Mouse (Mus musculus): Measurements from ENCODE around the gene Mrpl54. TPM values are rescaled to one million over a fixed set of nuclear protein-coding genes. Genes with fewer than 3 reads are reported as not detected.
A peak's percentile ranks its signal among the peaks of the same experiment; 100 is the strongest.

Gene Mrpl54
- polyA plus RNA-seq, 1 experiment from 2014 or later = 216 TPM

- no peak for DNase-seq (ENCODE audit: low spot score)
These were observed 5.7 kb downstream of the Mrpl54 start for GRCm38 (mm10) chr10:81261025-81261424.

GRCm38 (mm10) chr10:81259225-81259884 lies 7.4 kb downstream of the Mrpl54 start:
- DNase-seq (ENCODE audit: low spot score) = no peak

GRCm38 (mm10) chr10:81257158-81258039 lies 9.3 kb downstream of the Mrpl54 start:
- peak; percentile 52 for DNase-seq (ENCODE audit: low spot score)

- no peak for DNase-seq (ENCODE audit: low spot score)
These were observed 11.8 kb downstream of the Mrpl54 start for GRCm38 (mm10) chr10:81254886-81255285.

GRCm38 (mm10) chr10:81252424-81253419 lies 14.0 kb downstream of the Mrpl54 start, which contains the start of gene Matk:
Gene Matk, plus strand, starts transcription at chr10:81252935.
- peak; percentile 53 for DNase-seq (ENCODE audit: low spot score)

GRCm38 (mm10) chr10:81249442-81249841 lies 17.3 kb downstream of the Mrpl54 start:
- peak; percentile 43 for DNase-seq (ENCODE audit: low spot score)

- DNase-seq (ENCODE audit: low spot score) = peak; percentile 73
These were observed 18.9 kb downstream of the Mrpl54 start for GRCm38 (mm10) chr10:81247804-81248203.

- no peak for DNase-seq (ENCODE audit: low spot score)
These were observed 21.6 kb downstream of the Mrpl54 start for GRCm38 (mm10) chr10:81245166-81245565.

GRCm38 (mm10) chr10:81244595-81244994 lies 22.1 kb downstream of the Mrpl54 start:
- DNase-seq (ENCODE audit: low spot score) = peak; percentile 79

- DNase-seq (ENCODE audit: low spot score) = no peak
These were observed 22.6 kb downstream of the Mrpl54 start for GRCm38 (mm10) chr10:81244146-81244545.

GRCm38 (mm10) chr10:81242021-81242420 lies 24.7 kb downstream of the Mrpl54 start:
- peak; percentile 77 for DNase-seq (ENCODE audit: low spot score)

GRCm38 (mm10) chr10:81240876-81241275 lies 25.9 kb downstream of the Mrpl54 start:
- peak; percentile 84 for DNase-seq (ENCODE audit: low spot score)

GRCm38 (mm10) chr10:81238618-81239017 lies 28.1 kb downstream of the Mrpl54 start:
- no peak for DNase-seq (ENCODE audit: low spot score)

GRCm38 (mm10) chr10:81236471-81237268 lies 30.1 kb downstream of the Mrpl54 start:
- DNase-seq (ENCODE audit: low spot score) = no peak

GRCm38 (mm10) chr10:81234206-81234605 lies 32.5 kb downstream of the Mrpl54 start:
- no peak for DNase-seq (ENCODE audit: low spot score)

GRCm38 (mm10) chr10:81233226-81233585 lies 33.5 kb downstream of the Mrpl54 start:
- DNase-seq (ENCODE audit: low spot score) = no peak

- peak; percentile 92 for DNase-seq (ENCODE audit: low spot score)
These were observed 34.0 kb downstream of the Mrpl54 start, which contains the start of gene Zfr2 for GRCm38 (mm10) chr10:81232580-81233225. Gene Zfr2, plus strand, starts transcription at chr10:81233155.

GRCm38 (mm10) chr10:81231436-81231835 lies 35.3 kb downstream of the Mrpl54 start:
- no peak for DNase-seq (ENCODE audit: low spot score)

GRCm38 (mm10) chr10:81230438-81231332 lies 36.0 kb downstream of the Mrpl54 start, which contains the start of gene Atcay:
Gene Atcay, minus strand, starts transcription at chr10:81230833.
- no peak for DNase-seq (ENCODE audit: low spot score)

Data from thymus, postnatal 0 days (tissue).